Mouse (Mus musculus): ENCODE results near the gene Cluap1. TPM values are rescaled to one million over a fixed set of nuclear protein-coding genes. Genes with fewer than 3 reads are reported as not detected.

The Cluap1 gene
- polyA plus RNA-seq, 1 experiment from 2014 or later, result 15.6 TPM

GRCm38 (mm10) chr16:3928582-3928981, 20.0 kb downstream of the Cluap1 start:
- Histone ChIP-seq H3K27ac (ENCODE audit: low read length) (no peak overlapping the region), H3K27me3 (ENCODE audit: control insufficient read depth, insufficient read depth, low read length) (no peaks in the 10 kb centered on the region), H3K9ac (ENCODE audit: low read length) (no peak overlapping the region), H3K36me3 (ENCODE audit: control insufficient read depth, insufficient read depth) (peaks cover 33% of the 10 kb centered on the region), H3K4me3 (ENCODE audit: low read length) (no peak overlapping the region), H3K9me3 (replicated peaks; ENCODE audit: control insufficient read depth, low read length) (no peaks in the 10 kb centered on the region), H3K4me1 (ENCODE audit: control insufficient read depth, insufficient read depth, low read length) (no peaks in the 10 kb centered on the region), H3K4me2 (ENCODE audit: low read depth, low read length) (no peak overlapping the region)
- 46% methylated on average over 1 of the region's 1 CpGs for WGBS
- no peak for ATAC-seq (replicated peaks; ENCODE audit: extremely low read depth, insufficient read depth, low FRiP score)

- Histone ChIP-seq H3K9ac (ENCODE audit: low read length) (no peak overlapping the region), H3K27ac (ENCODE audit: low read length) (no peak overlapping the region), H3K4me3 (ENCODE audit: low read length) (no peak overlapping the region), H3K27me3 (ENCODE audit: control insufficient read depth, insufficient read depth, low read length) (no peaks in the 10 kb centered on the region), H3K36me3 (ENCODE audit: control insufficient read depth, insufficient read depth) (peaks cover 33% of the 10 kb centered on the region), H3K9me3 (replicated peaks; ENCODE audit: control insufficient read depth, low read length) (no peaks in the 10 kb centered on the region), H3K4me2 (ENCODE audit: low read depth, low read length) (no peak overlapping the region), H3K4me1 (ENCODE audit: control insufficient read depth, insufficient read depth, low read length) (no peaks in the 10 kb centered on the region)
- 72% methylated on average over 7 of the region's 7 CpGs for WGBS
- no peak; the same call in 1 of the 2 replicates for ATAC-seq (replicated peaks; ENCODE audit: extremely low read depth, insufficient read depth, low FRiP score)
Observed at GRCm38 (mm10) chr16:3929151-3929550, 20.6 kb downstream of the Cluap1 start.

- Histone ChIP-seq H3K4me3 (ENCODE audit: low read length) (no peak overlapping the region), H3K9me3 (replicated peaks; ENCODE audit: control insufficient read depth, low read length) (no peaks in the 10 kb centered on the region), H3K27me3 (ENCODE audit: control insufficient read depth, insufficient read depth, low read length) (no peaks in the 10 kb centered on the region), H3K27ac (ENCODE audit: low read length) (no peak overlapping the region), H3K4me2 (ENCODE audit: low read depth, low read length) (no peak overlapping the region), H3K9ac (ENCODE audit: low read length) (no peak overlapping the region), H3K36me3 (ENCODE audit: control insufficient read depth, insufficient read depth) (peaks cover 34% of the 10 kb centered on the region), H3K4me1 (ENCODE audit: control insufficient read depth, insufficient read depth, low read length) (no peaks in the 10 kb centered on the region)
- no peak for ATAC-seq (replicated peaks; ENCODE audit: extremely low read depth, insufficient read depth, low FRiP score)
- 86% methylated on average over 6 of the region's 6 CpGs for WGBS
Observed at GRCm38 (mm10) chr16:3933536-3933935, 24.9 kb downstream of the Cluap1 start.

GRCm38 (mm10) chr16:3934091-3934490, 25.5 kb downstream of the Cluap1 start:
- Histone ChIP-seq H3K4me3 (ENCODE audit: low read length) (no peak overlapping the region), H3K36me3 (ENCODE audit: control insufficient read depth, insufficient read depth) (peaks cover 32% of the 10 kb centered on the region), H3K27me3 (ENCODE audit: control insufficient read depth, insufficient read depth, low read length) (no peaks in the 10 kb centered on the region), H3K27ac (ENCODE audit: low read length) (no peak overlapping the region), H3K9me3 (replicated peaks; ENCODE audit: control insufficient read depth, low read length) (no peaks in the 10 kb centered on the region), H3K9ac (ENCODE audit: low read length) (no peak overlapping the region), H3K4me2 (ENCODE audit: low read depth, low read length) (no peak overlapping the region), H3K4me1 (ENCODE audit: control insufficient read depth, insufficient read depth, low read length) (no peaks in the 10 kb centered on the region)
- WGBS, result 89% methylated on average over 1 of the region's 1 CpGs
- no peak for ATAC-seq (replicated peaks; ENCODE audit: extremely low read depth, insufficient read depth, low FRiP score)

- WGBS, result 87% methylated on average over 4 of the region's 4 CpGs
- H3K36me3 ChIP-seq (ENCODE audit: control insufficient read depth, insufficient read depth), result peaks cover 32% of the 10 kb centered on the region
- H3K27me3 ChIP-seq (ENCODE audit: control insufficient read depth, insufficient read depth, low read length), result no peaks in the 10 kb centered on the region
- H3K4me2 ChIP-seq (ENCODE audit: low read depth, low read length), result no peak overlapping the region
- no peak overlapping the region for H3K27ac ChIP-seq (ENCODE audit: low read length)
- no peak overlapping the region for H3K4me3 ChIP-seq (ENCODE audit: low read length)
- H3K9ac ChIP-seq (ENCODE audit: low read length), result no peak overlapping the region
- H3K9me3 ChIP-seq (replicated peaks; ENCODE audit: control insufficient read depth, low read length), result no peaks in the 10 kb centered on the region
- ATAC-seq (replicated peaks; ENCODE audit: extremely low read depth, insufficient read depth, low FRiP score), result no peak
- no peaks in the 10 kb centered on the region for H3K4me1 ChIP-seq (ENCODE audit: control insufficient read depth, insufficient read depth, low read length)
Observed at GRCm38 (mm10) chr16:3934701-3935100, 26.1 kb downstream of the Cluap1 start.

- 96% methylated on average over 1 of the region's 1 CpGs for WGBS
- Histone ChIP-seq H3K4me3 (ENCODE audit: low read length) (no peak overlapping the region), H3K9ac (ENCODE audit: low read length) (no peak overlapping the region), H3K4me2 (ENCODE audit: low read depth, low read length) (no peak overlapping the region), H3K4me1 (ENCODE audit: control insufficient read depth, insufficient read depth, low read length) (no peaks in the 10 kb centered on the region), H3K27ac (ENCODE audit: low read length) (no peak overlapping the region), H3K27me3 (ENCODE audit: control insufficient read depth, insufficient read depth, low read length) (no peaks in the 10 kb centered on the region), H3K9me3 (replicated peaks; ENCODE audit: control insufficient read depth, low read length) (no peaks in the 10 kb centered on the region), H3K36me3 (ENCODE audit: control insufficient read depth, insufficient read depth) (no peaks in the 10 kb centered on the region)
- ATAC-seq (replicated peaks; ENCODE audit: extremely low read depth, insufficient read depth, low FRiP score), result no peak
Observed at GRCm38 (mm10) chr16:3951141-3951540, 42.5 kb downstream of the Cluap1 start.

GRCm38 (mm10) chr16:3956369-3956768, 47.8 kb downstream of the Cluap1 start:
- no peaks in the 10 kb centered on the region for H3K9me3 ChIP-seq (replicated peaks; ENCODE audit: control insufficient read depth, low read length)
- no peak overlapping the region for H3K27ac ChIP-seq (ENCODE audit: low read length)
- ATAC-seq (replicated peaks; ENCODE audit: extremely low read depth, insufficient read depth, low FRiP score), result no peak
- WGBS, result 70% methylated on average over 6 of the region's 6 CpGs
- no peak overlapping the region for H3K4me2 ChIP-seq (ENCODE audit: low read depth, low read length)
- H3K9ac ChIP-seq (ENCODE audit: low read length), result no peak overlapping the region
- no peak overlapping the region for H3K4me3 ChIP-seq (ENCODE audit: low read length)
- H3K4me1 ChIP-seq (ENCODE audit: control insufficient read depth, insufficient read depth, low read length), result 0 out of 2 replicates have a peak, but pooled peaks cover 4% of the 10 kb centered on the region
- no peaks in the 10 kb centered on the region for H3K27me3 ChIP-seq (ENCODE audit: control insufficient read depth, insufficient read depth, low read length)
- H3K36me3 ChIP-seq (ENCODE audit: control insufficient read depth, insufficient read depth), result no peaks in the 10 kb centered on the region

GRCm38 (mm10) chr16:3959261-3959660, 50.7 kb downstream of the Cluap1 start:
- 46% methylated on average over 2 of the region's 2 CpGs for WGBS
- H3K4me2 ChIP-seq (ENCODE audit: low read depth, low read length), result 0 out of 2 replicates have a peak overlapping the region, but pooled peaks have one; percentile 7
- H3K4me1 ChIP-seq (ENCODE audit: control insufficient read depth, insufficient read depth, low read length), result 0 out of 2 replicates have a peak, but pooled peaks cover 4% of the 10 kb centered on the region
- no peak overlapping the region for H3K4me3 ChIP-seq (ENCODE audit: low read length)
- no peak overlapping the region for H3K9ac ChIP-seq (ENCODE audit: low read length)
- peak overlapping the region; percentile 15; the same call in 1 of the 2 replicates for H3K27ac ChIP-seq (ENCODE audit: low read length)
- no peaks in the 10 kb centered on the region for H3K36me3 ChIP-seq (ENCODE audit: control insufficient read depth, insufficient read depth)
- ATAC-seq (replicated peaks; ENCODE audit: extremely low read depth, insufficient read depth, low FRiP score), result no peak
- H3K27me3 ChIP-seq (ENCODE audit: control insufficient read depth, insufficient read depth, low read length), result no peaks in the 10 kb centered on the region
- no peaks in the 10 kb centered on the region for H3K9me3 ChIP-seq (replicated peaks; ENCODE audit: control insufficient read depth, low read length)

- WGBS, result 68% methylated on average over 10 of the region's 10 CpGs
- Histone ChIP-seq H3K27me3 (ENCODE audit: control insufficient read depth, insufficient read depth, low read length) (no peaks in the 10 kb centered on the region), H3K36me3 (ENCODE audit: control insufficient read depth, insufficient read depth) (no peaks in the 10 kb centered on the region), H3K9ac (ENCODE audit: low read length) (no peak overlapping the region), H3K4me2 (ENCODE audit: low read depth, low read length) (no peak overlapping the region), H3K4me3 (ENCODE audit: low read length) (no peak overlapping the region), H3K9me3 (replicated peaks; ENCODE audit: control insufficient read depth, low read length) (no peaks in the 10 kb centered on the region), H3K4me1 (ENCODE audit: control insufficient read depth, insufficient read depth, low read length) (no peaks in the 10 kb centered on the region), H3K27ac (ENCODE audit: low read length) (no peak overlapping the region)
- ATAC-seq (replicated peaks; ENCODE audit: extremely low read depth, insufficient read depth, low FRiP score), result peak; percentile 18; the same call in 1 of the 2 replicates
Observed at GRCm38 (mm10) chr16:3964990-3965389, 56.4 kb downstream of the Cluap1 start.

Measured in heart, embryonic 16.5 days (tissue).